Mouse (Mus musculus): ENCODE measurements around the gene Pm20d1. TPM values are rescaled to one million over a fixed set of nuclear protein-coding genes. Genes with fewer than 3 reads are reported as not detected.

The Pm20d1 gene
- polyA plus RNA-seq, 1 experiment from 2014 or later: 10.7 TPM

DNA sequence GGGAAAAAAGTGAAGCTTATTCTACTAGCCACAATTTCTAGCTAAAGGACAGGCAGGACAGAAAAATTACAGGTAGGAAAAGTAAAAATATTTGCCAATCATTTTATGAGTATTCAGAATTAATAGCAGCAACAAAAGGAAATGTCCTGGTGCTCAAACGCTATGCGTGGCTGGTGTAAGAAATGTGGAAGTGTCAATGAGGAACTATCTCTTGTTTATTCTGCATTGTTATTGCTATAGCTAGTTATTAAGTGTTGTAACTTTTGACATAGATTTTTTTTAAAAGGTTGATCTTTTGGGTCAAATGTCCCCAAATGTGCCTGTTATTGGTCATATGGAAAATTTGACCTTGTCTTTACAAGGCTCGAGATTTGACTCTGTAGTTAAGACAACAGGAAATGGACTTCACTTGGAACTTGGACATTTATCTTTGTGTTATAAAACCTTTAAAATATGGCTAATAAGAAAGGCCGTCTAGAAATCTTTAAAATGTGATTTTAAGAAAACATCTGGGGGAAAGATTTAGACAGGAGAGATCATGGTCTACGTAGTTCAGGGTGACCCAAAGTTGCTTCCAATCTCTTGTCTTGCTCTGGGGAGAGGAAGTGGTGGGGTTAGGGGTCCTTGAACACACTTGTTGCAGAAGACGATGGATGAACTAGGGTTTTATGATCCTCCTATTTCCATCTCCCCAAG, 69.3 kb downstream of the Pm20d1 start:
- peak overlapping the region; percentile 75 for H3K4me2 ChIP-seq (ENCODE audit: low read depth, low read length)
- ATAC-seq (no peak), DNase-seq (no peak)
- H3K36me3 ChIP-seq (replicated peaks; ENCODE audit: insufficient read depth, low read length): peaks cover 2% of the 10 kb centered on the region; the same call in 1 of the 2 replicates
- WGBS (ENCODE audit: insufficient replicate concordance): 37% methylated on average over 6 of the region's 6 CpGs
- H3K4me1 ChIP-seq (ENCODE audit: insufficient read depth): peaks cover 5% of the 10 kb centered on the region
- no peak for TF ChIP-seq EP300 (IDR thresholded peaks at IDR 0.05; ENCODE audit: low read depth)
- no peak for TF ChIP-seq CTCF (IDR thresholded peaks at IDR 0.05; ENCODE audit: low read depth)
- H3K27me3 ChIP-seq (ENCODE audit: insufficient read depth, low read length): no peaks in the 10 kb centered on the region
- H3K4me3 ChIP-seq (ENCODE audit: low read depth, low read length): peak overlapping the region; percentile 73
- no peaks in the 10 kb centered on the region for H3K9me3 ChIP-seq (ENCODE audit: low read length)
- H3K27ac ChIP-seq (ENCODE audit: low read depth): no peak overlapping the region
- H3K9ac ChIP-seq (replicated peaks): no peak overlapping the region

DNA sequence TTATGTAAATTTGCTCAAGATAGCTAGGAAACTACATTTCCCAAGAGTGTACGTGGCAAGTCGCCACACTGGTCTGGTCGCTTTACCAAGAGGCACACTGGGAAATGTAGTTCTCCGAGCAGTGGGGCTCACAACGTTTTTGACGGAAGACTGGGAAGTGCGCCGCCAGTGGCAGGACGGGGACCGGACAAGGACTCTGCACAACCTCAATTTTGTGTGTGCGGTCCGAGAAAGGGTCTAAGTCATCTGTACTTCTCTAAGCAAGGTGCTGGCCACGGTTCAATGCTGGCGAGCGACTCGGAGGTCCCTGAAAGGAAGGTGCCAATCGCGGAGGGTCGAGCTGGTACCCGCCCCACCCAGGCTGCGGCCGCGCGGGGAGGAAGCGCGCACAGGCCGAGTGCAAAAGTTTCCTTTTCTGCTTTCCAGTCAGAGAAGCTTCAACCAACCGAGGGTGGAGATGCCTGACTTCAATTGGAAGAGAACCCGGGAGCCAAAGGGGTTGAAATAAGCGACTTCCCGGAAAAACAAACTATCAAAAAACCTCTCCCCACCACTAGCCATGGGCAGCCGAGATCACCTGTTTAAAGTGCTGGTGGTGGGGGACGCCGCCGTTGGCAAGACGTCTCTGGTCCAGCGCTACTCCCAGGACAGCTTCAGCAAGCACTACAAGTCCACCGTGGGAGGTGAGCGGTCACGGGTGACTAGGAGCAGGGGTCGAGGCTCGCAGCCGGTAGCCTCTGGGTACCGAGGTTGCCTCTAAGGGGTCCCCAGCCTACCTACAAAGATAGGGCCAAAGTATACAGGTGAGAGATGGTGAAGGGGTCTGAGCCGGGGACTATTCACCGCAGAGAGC, 70.1 kb downstream of the Pm20d1 start, which contains the start of gene Rab29:
Gene Rab29 (plus strand): TSS at position 132 of the 853 bp plus-strand sequence.
- peak within 1 kb of the TSS; percentile 75 for H3K4me2 ChIP-seq (ENCODE audit: low read depth, low read length)
- peak; percentile 98 for ATAC-seq
- peak within 1 kb of the TSS; percentile 73 for H3K4me3 ChIP-seq (ENCODE audit: low read depth, low read length)
- peak; percentile 91 for DNase-seq
- peak within 1 kb of the TSS; percentile 61 for H3K27ac ChIP-seq (ENCODE audit: low read depth)
- WGBS (ENCODE audit: insufficient replicate concordance): under 1% methylated on average over 46 of the region's 46 CpGs
- TF ChIP-seq EP300 (IDR thresholded peaks at IDR 0.05; ENCODE audit: low read depth) (no peak), CTCF (IDR thresholded peaks at IDR 0.05; ENCODE audit: low read depth) (peak; percentile 94)
- H3K9ac ChIP-seq (replicated peaks): peak within 1 kb of the TSS; percentile 75
- peaks cover 5% of the 10 kb centered on the region for H3K4me1 ChIP-seq (ENCODE audit: insufficient read depth)
- H3K27me3 ChIP-seq (ENCODE audit: insufficient read depth, low read length): no peaks in the 10 kb centered on the region
- no peaks in the 10 kb centered on the region for H3K9me3 ChIP-seq (ENCODE audit: low read length)
- peaks cover 2% of the 10 kb centered on the region; the same call in 1 of the 2 replicates for H3K36me3 ChIP-seq (replicated peaks; ENCODE audit: insufficient read depth, low read length)

DNA sequence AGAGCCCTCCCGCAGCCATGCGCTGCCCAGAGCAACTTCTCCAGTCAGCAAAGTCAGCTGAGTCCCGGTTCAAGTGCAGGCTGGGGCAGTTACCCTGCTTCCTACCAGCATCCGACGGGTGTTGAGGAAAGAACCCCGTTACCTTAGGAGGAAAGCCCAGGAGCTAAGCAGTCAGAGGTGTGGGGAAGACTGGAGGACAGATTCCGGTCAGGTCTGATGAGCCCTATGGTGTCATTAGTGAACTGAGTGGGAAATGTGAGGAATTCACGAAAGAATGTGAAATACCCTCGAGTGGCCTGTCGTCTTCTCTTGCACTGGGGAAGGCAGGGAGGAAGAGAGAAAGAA, 70.7 kb downstream of the Pm20d1 start:
- H3K4me1 ChIP-seq (ENCODE audit: insufficient read depth): peaks cover 5% of the 10 kb centered on the region

DNA sequence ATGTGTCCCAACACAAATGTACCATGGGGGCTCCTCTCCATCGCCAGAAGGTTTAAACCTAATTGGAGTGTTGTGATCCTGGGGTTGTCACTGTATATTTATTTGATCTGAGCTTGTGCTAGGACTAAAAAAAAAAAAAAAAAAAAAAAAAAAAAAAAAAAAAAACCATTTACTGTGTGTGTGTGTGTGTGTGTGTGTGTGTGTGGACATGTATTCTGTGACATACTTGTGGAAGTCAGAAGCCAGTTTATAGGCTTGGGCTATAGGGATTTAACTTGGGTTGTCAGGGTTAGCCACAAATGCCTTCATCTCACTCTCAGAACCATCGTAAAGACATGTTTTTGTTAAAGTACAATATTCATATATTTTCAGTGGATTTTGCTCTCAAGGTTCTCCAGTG, 72.4 kb downstream of the Pm20d1 start:
- Histone ChIP-seq H3K9me3 (ENCODE audit: low read length) (no peaks in the 10 kb centered on the region), H3K36me3 (replicated peaks; ENCODE audit: insufficient read depth, low read length) (peaks cover 2% of the 10 kb centered on the region)
- 84% methylated on average over 2 of the region's 2 CpGs for WGBS (ENCODE audit: insufficient replicate concordance)

More for the DNA sequence above, 70.7 kb downstream of the Pm20d1 start:
- H3K9me3 ChIP-seq (ENCODE audit: low read length): no peaks in the 10 kb centered on the region
- WGBS (ENCODE audit: insufficient replicate concordance): 19% methylated on average over 10 of the region's 10 CpGs
- H3K4me3 ChIP-seq (ENCODE audit: low read depth, low read length): peak overlapping the region; percentile 73
- peak overlapping the region; percentile 61 for H3K27ac ChIP-seq (ENCODE audit: low read depth)
- no peak for DNase-seq
- peaks cover 2% of the 10 kb centered on the region; the same call in 1 of the 2 replicates for H3K36me3 ChIP-seq (replicated peaks; ENCODE audit: insufficient read depth, low read length)
- no peaks in the 10 kb centered on the region for H3K27me3 ChIP-seq (ENCODE audit: insufficient read depth, low read length)
- H3K4me2 ChIP-seq (ENCODE audit: low read depth, low read length): peak overlapping the region; percentile 75
- ATAC-seq: no peak
- no peak for TF ChIP-seq EP300 (IDR thresholded peaks at IDR 0.05; ENCODE audit: low read depth)
- peak overlapping the region; percentile 75 for H3K9ac ChIP-seq (replicated peaks)

More for the DNA sequence above, 72.4 kb downstream of the Pm20d1 start:
- TF ChIP-seq EP300 (IDR thresholded peaks at IDR 0.05; ENCODE audit: low read depth) (no peak), CTCF (IDR thresholded peaks at IDR 0.05; ENCODE audit: low read depth) (no peak)
- no peak overlapping the region for H3K4me3 ChIP-seq (ENCODE audit: low read depth, low read length)
- H3K9ac ChIP-seq (replicated peaks): no peak overlapping the region
- H3K27me3 ChIP-seq (ENCODE audit: insufficient read depth, low read length): no peaks in the 10 kb centered on the region
- no peak overlapping the region for H3K4me2 ChIP-seq (ENCODE audit: low read depth, low read length)
- no peak overlapping the region for H3K27ac ChIP-seq (ENCODE audit: low read depth)
- no peak for ATAC-seq
- peaks cover 5% of the 10 kb centered on the region for H3K4me1 ChIP-seq (ENCODE audit: insufficient read depth)
- DNase-seq: no peak

Other genes starting within 250 kb of the Pm20d1 start
- gene Avpr1b, start 198.1 kb upstream of the Pm20d1 start, polyA plus RNA-seq (2015; fragmentation: Nextera tagmentation; extraction: Ambion mirVana): not detected in 2 replicates
- 69.2 and 76.3 TPM in 2 replicates for gene Ctse, start 159.1 kb upstream of the Pm20d1 start, polyA plus RNA-seq (2015; fragmentation: Nextera tagmentation; extraction: Ambion mirVana)
- 2.3 and 2.4 TPM in 2 replicates for gene Rab7b, start 108.7 kb upstream of the Pm20d1 start, polyA plus RNA-seq (2015; fragmentation: Nextera tagmentation; extraction: Ambion mirVana)
- not detected in 2 replicates for gene Slc26a9, start 53.4 kb upstream of the Pm20d1 start, polyA plus RNA-seq (2015; fragmentation: Nextera tagmentation; extraction: Ambion mirVana)
- gene Slc41a1, start 30.1 kb downstream of the Pm20d1 start, polyA plus RNA-seq (2015; fragmentation: Nextera tagmentation; extraction: Ambion mirVana): 0.81 and 0.91 TPM in 2 replicates
- gene Rab29, start 69.8 kb downstream of the Pm20d1 start, polyA plus RNA-seq (2015; fragmentation: Nextera tagmentation; extraction: Ambion mirVana): 9.0 and 10.3 TPM in 2 replicates
- gene Nucks1, start 113.2 kb downstream of the Pm20d1 start, polyA plus RNA-seq (2015; fragmentation: Nextera tagmentation; extraction: Ambion mirVana): 24.2 and 26.9 TPM in 2 replicates
- 4.3 and 6.0 TPM in 2 replicates for gene Slc45a3, start 165.6 kb downstream of the Pm20d1 start, polyA plus RNA-seq (2015; fragmentation: Nextera tagmentation; extraction: Ambion mirVana)
- 10.7 and 14.6 TPM in 2 replicates for gene Elk4, start 210.2 kb downstream of the Pm20d1 start, polyA plus RNA-seq (2015; fragmentation: Nextera tagmentation; extraction: Ambion mirVana)

All from liver, postnatal 0 days (tissue).